Mouse (Mus musculus) T-helper 2 cell (primary cell): ENCODE measurements around the gene Atp2b1.

Experiments used
- in situ Hi-C: fragments of 300-600 bp; cut with MboI, MseI; formaldehyde crosslinking; loops from one replicate; pipeline ENCODE4 v1.15.1; 2025; ENCODE audit warnings: high pct_unique_total_duplicates

Atp2b1 gene

DNA sequence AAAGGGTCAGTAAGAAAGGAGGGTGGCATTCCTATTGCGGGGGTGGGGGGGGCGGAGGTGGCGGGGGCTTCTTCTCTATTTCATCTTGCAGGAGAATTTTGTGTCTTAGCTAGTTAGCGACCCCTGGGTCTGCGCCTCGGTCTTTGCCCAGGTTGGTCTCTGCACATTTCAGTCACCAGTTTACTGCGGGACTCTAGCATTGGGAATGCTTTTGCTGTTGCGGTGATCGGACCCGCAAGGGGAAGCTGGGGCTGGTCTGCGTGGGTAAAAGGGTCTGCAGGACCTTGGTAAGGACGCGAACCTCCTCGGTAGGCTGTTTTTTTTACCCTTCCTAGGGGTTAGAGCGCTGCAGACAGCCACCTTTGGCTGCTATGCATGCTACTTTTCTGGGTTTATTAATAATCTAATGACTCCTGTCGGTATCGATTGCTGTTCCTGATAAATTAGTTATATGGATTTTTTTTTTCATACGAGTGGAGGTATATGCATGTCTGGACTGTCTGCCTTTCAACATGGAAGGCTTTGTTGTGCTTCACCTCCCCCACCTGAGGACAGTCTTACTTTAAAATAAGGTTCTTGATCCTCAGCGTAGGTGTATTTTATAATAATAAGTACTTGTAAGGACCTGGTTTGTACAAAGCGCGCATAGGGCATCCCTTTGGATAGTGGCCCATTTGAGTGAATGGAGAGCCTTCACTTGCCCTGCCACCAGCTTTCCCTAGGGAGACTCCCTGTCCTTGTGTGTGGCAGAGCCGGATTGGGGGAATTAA lies 2.0 kb downstream of the Atp2b1 start:
- in situ Hi-C loops = no loop called here

DNA sequence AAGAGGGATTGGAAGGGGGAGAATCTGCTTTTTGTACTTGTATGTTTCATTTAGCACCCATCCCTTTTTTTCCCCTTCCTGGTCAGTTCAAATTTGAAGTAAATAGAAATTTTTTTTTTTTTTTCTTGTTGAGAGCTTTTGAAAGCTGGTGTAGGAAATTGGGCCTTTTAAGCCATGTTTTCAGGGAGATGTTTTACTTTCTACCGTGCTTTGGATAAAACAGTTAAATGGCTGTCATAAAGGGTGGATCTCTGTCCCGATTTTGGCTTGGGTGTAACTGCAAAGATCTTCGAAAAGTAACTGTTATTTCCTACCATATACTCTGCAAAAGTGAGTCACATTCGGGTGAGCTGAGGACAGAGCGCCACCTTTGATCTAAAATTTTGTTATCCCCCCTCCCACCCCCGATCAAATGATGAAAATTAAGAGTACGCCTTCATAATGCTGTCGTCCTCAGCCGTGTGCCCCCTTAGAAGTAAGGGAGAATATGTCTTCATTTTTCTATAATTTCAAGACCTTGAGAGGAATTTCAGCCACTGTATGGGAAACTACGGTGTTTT lies 2.7 kb downstream of the Atp2b1 start:
- in situ Hi-C loops = no loop called here

DNA sequence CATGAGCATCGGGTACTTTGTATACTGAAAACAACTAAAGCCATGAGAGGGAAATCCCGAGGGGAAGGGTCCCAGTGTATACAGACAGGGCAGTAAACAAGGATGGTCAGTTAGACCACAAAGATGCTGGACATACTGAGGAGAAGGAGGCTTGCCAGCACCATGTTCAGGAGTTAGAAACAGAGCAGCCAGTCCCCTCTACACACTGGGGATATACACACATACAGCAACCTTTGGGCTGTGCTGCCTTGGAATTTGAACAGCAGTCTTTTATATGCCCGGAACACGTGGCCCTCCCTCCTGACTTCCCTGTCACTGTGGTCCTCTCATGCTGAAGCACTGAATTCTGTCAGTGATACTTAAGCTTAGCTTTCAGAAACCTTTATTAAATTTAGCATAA lies 10.9 kb downstream of the Atp2b1 start:
- in situ Hi-C loops = no loop called here

DNA sequence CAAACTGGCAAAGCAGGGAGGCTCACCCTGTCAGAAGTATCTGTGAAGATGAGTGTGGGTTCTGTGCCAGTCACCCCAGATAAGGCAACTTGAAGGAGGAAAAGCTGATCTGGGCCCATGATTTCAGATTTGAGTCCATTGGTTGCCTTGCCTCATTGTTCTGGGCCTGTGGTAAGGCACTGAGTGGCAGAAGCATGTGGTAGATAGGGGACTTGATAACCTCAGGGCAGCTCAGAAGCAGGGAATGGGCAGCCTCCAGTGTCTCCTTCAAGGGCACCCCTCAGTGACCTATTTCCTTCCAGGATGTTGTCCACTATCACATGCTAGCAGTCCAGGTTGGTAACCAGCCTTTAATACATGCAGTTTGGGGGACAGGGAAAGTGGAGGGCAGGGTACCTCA lies 12.8 kb downstream of the Atp2b1 start:
- in situ Hi-C loops = no loop called here

DNA sequence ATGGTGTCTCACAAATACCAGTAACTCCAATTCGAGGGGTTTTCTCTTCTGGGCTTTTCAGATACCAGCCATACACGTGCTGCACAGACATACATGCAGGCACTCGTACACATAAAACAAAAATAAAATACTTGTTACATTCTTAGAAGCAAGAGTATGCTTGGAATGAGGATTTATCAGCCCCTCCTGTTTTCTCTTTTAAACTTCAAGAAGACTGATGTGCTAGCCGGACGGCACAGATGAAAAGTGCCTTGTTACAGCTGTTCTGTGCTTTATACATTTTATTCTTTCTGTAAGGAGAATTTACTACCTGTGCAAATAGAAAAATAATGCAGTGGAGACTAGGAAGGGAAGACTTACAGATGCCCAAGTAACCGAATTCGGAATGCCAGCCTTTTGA lies 15.2 kb downstream of the Atp2b1 start:
- in situ Hi-C loops = no loop called here

DNA sequence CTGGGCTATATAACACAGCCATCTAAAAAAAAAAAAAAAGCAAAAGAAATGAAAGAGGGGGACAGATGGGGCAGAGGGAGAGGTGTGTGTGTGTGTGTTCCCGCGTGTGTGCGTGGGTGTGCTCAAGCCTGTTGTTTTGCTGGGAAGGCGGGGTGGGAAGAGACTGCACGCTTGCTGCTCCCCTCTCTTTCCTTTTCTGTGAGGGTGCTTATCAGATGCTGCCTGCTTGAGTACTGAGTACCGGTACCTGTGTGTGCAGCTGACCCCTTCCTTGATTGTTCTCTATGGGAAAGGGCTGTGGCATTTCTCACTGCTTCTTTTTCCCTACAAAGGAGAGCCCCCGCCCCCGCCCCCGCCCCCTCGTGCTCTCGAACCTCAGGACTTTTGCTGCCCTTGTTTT lies 15.9 kb downstream of the Atp2b1 start:
- in situ Hi-C loops = no loop called here

DNA sequence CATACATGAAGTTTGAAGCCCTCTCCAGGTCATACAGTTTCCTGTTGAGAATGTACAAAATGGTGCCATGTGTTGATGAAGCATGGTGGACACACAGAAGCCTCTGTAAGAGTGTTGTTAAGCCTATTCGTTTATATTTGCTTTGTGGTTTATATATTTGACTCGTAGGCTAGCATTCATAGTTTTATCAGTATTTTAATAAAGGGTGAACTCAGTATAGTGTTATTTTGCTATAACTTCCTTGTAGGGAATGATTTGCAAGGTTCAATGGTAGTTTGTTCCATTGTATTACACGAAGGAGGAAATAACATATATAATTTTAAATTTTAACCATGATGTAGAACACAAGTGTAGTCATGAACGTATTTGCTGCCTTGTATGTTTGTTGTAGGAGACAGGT lies 25.9 kb downstream of the Atp2b1 start:
- in situ Hi-C loops = no loop called here

DNA sequence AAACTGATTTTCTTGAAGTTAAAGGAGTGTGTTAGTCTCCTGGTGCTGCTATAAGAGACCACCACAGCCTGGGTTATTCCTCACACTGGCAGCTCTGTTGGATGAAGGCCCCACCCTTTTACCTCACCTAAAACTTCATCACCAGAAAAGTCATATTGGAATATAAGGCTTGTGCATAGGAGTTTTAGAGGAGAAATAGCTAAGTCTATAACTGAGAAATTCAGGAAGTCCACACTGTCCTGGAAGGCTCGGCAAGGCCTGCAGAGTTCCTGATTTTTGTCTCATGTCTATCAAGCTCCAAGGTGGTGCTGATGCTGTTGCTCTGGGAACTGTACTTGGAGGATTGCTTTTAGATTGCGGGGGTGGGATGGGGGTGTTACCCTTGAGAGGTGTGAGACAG lies 26.6 kb downstream of the Atp2b1 start:
- in situ Hi-C loops = no loop called here

DNA sequence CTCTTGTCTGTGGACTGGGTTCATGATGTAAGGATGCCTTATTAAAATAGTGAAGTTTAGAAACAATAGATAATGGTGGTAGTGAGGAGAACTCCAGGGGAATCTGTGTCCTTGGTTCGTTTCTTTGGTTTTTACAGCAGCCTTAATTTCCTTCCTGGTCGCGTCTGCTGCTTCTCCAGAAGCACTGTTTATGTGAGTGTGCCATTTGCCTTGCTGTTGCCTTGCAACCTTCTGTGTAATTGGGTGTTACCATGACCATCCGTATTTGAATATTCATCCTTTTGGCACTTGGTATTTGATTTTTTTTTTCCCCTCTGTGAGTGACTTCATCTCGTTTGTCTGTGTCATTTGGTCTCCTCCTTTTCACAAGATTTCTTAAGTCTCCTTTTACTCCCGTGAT lies 27.8 kb downstream of the Atp2b1 start:
- in situ Hi-C loops = no loop called here

DNA sequence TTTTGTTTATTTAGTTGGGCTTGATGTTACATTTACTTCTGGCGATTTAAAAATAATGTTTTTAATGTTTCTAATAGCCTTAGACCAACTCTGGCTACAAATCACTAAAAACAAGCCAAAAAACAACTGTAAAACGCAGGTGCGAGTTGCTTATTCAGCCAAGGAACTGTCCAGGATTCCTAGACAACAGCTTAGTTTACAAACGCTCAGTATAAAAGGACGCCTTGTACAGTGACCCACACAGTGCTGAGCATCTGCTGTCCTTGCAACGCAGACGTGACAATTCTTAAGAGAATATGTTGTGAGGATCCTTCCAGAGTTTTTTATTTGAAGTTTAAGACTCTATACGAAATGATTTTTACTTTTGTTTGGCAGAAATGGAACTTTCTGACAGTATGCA lies 28.8 kb downstream of the Atp2b1 start:
- in situ Hi-C loops = no loop called here

DNA sequence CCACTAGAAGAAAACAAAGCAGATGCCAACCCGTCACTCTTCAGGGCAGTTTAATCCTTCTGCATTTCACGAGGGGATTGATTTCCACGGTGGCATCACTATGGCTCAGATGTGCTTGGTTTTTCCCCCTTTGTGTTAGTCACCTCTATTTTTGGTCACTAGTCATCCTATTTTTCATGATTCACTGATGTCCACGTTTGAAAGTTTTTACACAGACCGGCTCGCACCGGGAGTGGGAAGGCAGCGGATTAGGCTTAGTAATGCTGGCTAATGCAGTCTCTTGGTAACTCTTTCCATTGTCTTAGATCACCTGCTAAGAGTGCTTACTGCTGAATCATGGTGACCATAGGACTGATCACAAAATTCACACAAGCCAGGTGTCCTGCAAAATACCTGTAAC lies 29.7 kb downstream of the Atp2b1 start:
- in situ Hi-C loops = no loop called here

DNA sequence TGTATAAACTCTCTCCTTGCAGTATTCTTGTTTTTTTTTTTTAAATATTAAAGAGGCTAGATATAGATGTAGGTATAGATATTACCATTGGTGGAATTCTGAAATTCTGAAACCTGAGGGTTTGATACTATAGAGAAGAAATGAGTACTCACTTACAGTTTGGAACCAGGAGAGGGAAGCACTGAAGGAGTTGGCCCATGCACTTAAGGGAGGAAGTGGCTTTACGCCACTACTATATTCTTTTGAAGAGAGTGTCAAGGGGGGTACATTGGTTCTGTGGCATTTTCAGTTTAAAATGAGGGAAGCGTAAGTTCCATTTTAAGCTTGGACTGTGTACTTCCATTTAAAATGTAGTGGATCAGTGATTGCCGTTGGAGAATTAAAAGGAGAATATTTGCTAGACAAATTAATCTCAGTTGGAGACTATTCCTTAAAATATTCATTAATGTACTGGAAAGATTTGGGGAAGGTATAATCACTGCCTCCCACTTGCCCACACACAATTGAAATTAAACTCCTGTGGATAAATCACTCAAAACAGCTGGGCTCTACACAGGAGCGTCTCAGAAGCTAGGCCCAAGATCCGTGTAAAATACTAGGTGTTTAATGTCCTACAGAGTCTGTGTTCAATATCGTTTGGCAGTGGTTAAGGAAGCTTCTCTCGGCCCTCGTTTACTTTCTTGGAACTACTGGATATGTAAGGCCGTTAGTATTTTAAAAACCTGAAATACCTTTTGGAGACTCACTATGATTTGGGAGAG lies 32.0 kb downstream of the Atp2b1 start:
- in situ Hi-C loops = no loop called here

DNA sequence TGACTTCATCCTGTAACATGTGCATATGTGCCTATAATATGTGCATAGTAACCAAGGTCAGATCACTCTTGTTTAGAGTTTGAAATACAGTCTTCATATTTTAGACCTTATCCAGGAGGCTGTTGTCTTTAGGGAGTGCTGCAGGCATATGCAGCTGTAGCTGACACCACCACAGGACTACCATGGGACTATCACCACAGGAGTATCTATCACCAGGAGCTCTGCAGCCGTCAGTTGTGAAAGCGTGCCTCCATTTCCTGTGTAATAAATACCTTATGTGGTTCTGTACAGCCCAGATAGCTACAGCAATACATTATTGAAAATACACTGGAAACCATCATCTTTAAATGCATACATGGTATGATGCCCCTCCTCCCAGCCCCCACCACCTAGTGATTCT lies 33.0 kb downstream of the Atp2b1 start:
- in situ Hi-C loops = no loop called here

DNA sequence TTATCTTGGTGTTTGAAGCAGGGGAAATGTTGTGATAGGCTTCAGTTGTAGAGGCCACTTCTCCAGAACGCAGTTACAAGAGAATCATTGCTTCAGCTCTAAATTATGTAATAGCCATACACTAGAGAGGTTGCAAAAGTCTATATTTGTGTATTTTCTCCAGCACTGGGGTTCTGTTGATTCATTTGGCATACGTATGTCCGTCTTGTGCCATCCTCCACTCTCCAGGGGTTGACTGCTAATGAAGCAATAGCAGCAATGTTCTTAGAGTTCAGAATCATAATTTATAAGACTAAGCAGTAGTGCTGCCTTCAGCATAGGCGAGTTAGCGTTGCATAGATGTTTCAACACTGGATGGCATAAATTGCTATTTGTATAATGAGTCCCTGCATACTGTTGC lies 33.9 kb downstream of the Atp2b1 start:
- in situ Hi-C loops = no loop called here

DNA sequence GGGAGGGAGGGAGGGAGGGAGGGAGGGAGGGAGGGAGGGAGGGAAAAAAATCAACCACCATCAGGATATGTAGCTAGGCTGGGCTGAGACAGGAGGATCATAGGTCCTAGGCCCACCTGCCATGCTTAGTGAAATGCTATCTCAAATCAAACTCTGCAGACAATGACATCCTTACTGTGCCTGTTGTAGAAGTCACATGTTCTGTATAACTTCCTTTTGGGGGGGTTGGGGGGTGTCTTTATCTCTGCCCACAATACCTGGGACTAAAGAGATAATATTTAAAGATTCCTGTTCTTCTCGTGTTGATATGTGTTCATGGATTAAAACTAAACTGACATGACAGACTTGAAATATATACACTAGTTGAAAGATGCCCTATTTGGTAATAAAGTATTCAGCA lies 35.5 kb downstream of the Atp2b1 start:
- in situ Hi-C loops = no loop called here

DNA sequence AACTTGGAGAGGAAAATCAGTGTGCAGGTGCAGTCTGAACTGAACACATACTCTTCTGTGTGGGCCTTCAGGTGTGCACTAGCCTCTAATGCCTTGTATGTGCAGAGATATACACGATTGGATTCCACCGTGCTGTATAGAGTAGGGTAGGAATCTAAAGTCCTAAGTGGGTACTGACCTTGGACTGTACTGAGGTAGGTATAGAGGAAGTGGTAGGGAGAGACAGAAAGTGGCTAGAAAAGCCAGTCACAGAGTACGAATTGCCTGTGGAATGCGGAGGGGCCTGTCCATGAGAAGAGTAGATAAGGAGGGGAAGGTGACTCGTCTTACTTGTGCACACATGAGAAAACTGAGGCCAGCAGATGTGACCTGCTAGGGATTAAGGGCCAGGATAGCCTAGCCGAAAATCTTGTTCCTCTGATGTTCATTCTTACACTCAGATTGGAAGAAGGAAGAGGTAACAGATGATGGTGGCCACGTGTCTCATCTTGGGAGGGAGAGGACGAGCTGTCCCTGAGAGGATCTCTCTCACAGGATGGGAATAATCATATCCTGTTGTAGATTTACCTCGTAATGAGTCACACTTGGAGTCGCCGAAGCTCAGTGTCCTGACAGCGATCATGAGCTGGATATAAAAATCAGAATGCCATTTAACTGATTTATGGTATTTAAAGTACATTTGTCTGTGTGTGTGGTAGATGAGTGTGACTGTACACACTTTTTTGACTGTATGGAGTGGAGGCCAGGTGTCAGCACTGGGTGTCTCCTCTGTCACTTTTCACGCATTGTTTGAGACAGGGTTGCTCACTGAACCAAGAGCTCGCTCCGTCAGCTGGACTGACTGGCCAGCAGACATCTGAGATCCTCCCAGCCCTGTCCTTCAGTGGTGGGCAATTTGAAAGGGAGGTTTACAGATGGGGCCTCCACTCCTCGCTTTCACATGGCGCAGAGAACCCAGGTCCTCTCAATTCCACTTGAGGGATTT lies 37.4 kb downstream of the Atp2b1 start:
- in situ Hi-C loops = no loop called here

DNA sequence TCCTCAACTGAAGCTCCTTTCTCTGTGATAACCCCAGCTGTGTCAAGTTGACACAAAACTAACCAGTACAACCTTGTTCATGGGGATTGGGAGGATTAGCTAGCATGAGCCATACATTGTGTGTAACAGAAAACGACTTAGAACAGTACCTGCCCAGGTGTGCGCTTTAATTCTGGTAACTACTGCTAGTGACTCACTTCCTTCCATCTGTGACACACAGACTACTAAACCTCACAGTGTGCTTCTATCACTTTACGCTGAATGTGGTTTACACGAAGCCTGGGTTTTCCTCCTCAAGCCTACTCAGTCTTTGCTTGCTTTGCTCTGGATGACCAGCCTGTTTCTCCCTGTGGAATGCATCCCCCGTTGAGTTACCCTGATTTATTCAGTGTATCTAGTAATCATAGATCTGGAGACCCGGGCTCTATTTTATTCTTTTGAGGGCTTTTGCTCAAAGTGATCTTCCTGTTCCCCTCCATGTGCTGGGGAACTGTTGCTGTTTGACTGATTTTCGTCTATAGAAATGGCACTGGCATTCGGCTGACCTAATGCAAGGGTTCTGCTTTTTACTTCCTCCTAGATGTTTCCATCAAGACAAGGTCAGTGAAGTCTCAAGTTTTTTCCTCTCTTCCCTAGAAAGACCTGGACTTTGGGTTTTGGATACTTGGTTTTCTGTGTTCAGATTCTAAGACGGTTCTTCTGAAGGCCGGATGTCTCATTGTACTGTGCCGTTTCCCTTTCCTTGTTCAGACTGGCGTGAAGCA lies 40.2 kb downstream of the Atp2b1 start:
- in situ Hi-C loops = no loop called here

DNA sequence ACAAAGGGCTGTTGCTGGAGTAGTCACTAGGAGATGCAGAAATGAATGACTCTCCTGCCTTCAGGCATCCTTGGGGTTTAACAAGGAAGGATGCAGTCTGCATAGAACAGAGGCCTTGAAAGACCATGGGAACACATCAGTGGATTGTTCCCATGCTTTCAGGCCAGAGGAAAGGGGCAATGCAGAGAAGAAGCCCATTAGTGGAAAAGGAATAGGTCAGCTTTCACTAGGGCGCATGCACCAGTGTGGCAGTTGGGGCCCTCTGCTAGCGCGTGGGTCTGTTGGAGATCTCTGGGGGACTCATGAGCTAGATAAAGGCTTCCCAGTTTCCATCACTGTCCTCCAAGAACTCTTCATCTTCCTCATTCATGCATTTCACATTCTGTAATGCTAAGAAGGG lies 41.9 kb downstream of the Atp2b1 start:
- in situ Hi-C loops = no loop called here

DNA sequence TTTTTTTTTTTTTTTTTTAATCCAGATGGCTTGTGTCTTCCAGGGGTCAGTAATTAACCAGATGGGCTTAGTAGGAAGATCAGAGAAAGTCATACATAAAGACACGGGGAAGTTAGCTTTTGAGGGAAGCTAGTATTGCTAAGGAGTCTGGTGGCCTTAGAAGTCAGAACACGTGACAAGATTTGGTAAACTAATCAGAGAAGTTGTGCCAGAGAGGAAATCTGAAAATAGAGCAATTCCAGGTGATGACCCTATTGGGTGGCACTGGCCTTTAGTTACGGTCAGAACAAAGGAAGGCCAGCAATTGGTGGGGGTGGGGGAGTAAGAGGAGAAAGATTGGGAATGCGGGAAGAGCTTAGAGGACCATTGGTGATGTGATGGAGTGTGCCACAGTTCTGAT lies 44.5 kb downstream of the Atp2b1 start:
- in situ Hi-C loops = no loop called here

DNA sequence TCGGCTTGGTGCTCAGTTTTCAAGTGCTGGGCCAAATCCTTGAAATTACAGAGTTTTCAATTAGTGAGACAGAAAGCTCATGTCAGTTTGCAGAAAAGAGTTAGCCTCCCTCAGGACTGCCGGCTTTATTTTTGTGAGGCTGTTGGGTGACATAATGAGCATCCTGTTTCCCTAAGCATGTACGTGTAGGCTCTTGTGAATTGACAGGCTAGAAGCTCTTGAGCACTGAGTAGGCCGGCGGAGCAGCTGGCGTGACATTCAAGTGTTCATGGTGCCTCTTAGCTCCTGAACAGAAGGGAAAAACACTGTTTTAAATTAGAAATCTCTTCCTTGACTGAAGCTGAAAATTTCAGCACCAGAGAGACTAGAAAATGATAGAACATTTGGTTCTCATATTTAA lies 45.2 kb downstream of the Atp2b1 start:
- in situ Hi-C loops = no loop called here

DNA sequence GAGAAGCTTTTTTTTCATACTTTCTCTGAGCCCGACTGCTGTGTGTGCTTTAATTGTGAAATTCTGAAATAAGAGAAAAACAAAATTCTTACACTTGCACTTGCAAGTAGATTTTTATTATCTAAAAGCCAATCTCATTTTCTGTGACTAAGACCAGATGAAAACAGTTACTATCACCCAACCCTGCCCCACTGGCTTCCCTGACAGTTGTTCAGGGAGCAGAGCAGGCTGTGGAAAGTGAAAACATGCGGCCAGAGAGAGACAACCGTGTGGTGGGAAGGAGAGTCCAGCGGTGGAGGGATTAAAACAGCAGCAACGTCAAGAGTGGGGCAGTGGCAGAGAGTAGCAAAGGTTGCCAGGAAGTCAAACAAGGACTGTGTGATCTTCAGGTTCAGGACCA lies 46.7 kb downstream of the Atp2b1 start:
- in situ Hi-C loops = no loop called here
